In the genomic region with DNA sequence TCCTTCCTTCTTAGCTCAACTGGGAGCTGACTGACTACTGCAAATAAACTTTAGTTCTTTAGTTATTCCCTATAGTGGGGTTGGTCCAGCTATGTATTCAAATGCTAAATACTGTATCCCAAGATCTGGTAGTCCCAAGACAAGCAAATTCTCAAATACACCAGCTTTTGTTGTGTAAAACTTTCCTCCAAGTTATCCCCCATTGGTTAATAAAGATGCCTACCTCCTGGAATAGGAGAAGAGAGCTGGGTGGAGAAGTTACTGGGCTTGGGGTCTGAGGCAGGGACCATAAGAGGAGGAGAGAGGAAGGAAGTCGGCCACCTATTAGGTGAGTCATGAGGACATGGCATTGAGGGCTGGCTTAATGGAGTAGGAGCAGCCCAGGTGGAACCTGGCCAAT, we compare ENCODE assay signal across 26 mouse cellular contexts. TPM values are rescaled to one million over a fixed set of nuclear protein-coding genes. Genes with fewer than 3 reads are reported as not detected.
DNase-seq lines count a peak whose midpoint lies in the region; ATAC-seq lines count a peak whose summit lies in the region.
"Had no signal": no experiment of that assay in that cellular context is flagged by ENCODE, and none has a peak within 500 bp of the region (broad histone marks: within the 10 kb centered on the region; RNA-seq: fewer than 3 reads in every experiment).

No protein-coding gene starts in this region.

- H3K4me3 ChIP-seq in intestine, embryonic 16.5 days (ENCODE audit: low read length): no peak overlapping the region
- H3K4me3 ChIP-seq: embryonic facial prominence, embryonic 13.5 days; embryonic facial prominence, embryonic 15.5 days; erythroblast, embryonic 14.5 days; forebrain, embryonic 10.5 days; forebrain, embryonic 12.5 days had no signal

- H3K36me3 ChIP-seq in intestine, embryonic 16.5 days (ENCODE audit: control insufficient read depth, insufficient read depth, low read length): no peaks in the 10 kb centered on the region
- H3K36me3 ChIP-seq: embryonic facial prominence, embryonic 13.5 days; embryonic facial prominence, embryonic 15.5 days; forebrain, embryonic 10.5 days; forebrain, embryonic 12.5 days; G1E had no signal

- peak; percentile 75 for DNase-seq in ES-CJ7 (ENCODE audit: low read depth, low spot score)
- peak; percentile 87 for DNase-seq in R1 (ENCODE audit: low read depth, low spot score)
- peak; percentile 60 for DNase-seq in ZHBTc4 (ENCODE audit: low read depth, low spot score)
- DNase-seq in heart, postnatal 25 days (ENCODE audit: low spot score): no peak
- DNase-seq in gastrocnemius, postnatal 25 days: no peak
- DNase-seq: adrenal gland, adult 2 months; adrenal gland, postnatal 10 days; adrenal gland, postnatal 25 days; cerebellum, adult 11 months; cerebellum, adult 18-20 months; cerebellum, adult 8-10 months; cerebellum, adult 9-11 months; cerebellum, postnatal 14 days; cerebellum, postnatal 36 days; embryo, embryonic 11 days had no signal

- H3K9ac ChIP-seq in intestine, embryonic 16.5 days (ENCODE audit: low read depth, low read length): no peak overlapping the region
- H3K9ac ChIP-seq: embryonic facial prominence, embryonic 13.5 days; embryonic facial prominence, embryonic 15.5 days; forebrain, embryonic 12.5 days had no signal

- no peak overlapping the region for H3K27ac ChIP-seq in intestine, embryonic 16.5 days (ENCODE audit: low read length)
- H3K27ac ChIP-seq: embryonic facial prominence, embryonic 13.5 days; embryonic facial prominence, embryonic 15.5 days; forebrain, embryonic 10.5 days; forebrain, embryonic 12.5 days had no signal

- intact Hi-C loops in heart, postnatal 25 days (cut with DNase I): no loop called here

- H3K4me1 ChIP-seq in intestine, embryonic 16.5 days (ENCODE audit: control insufficient read depth, insufficient read depth, low read length): no peaks in the 10 kb centered on the region
- H3K4me1 ChIP-seq: embryonic facial prominence, embryonic 13.5 days; embryonic facial prominence, embryonic 15.5 days; forebrain, embryonic 10.5 days; forebrain, embryonic 12.5 days had no signal

- no peaks in the 10 kb centered on the region for H3K27me3 ChIP-seq in intestine, embryonic 16.5 days (replicated peaks; ENCODE audit: control insufficient read depth, insufficient read depth, low read length)
- H3K27me3 ChIP-seq: embryonic facial prominence, embryonic 13.5 days; embryonic facial prominence, embryonic 15.5 days; forebrain, embryonic 12.5 days had no signal

- no peak for ATAC-seq in megakaryocyte progenitor cell, adult 5-6 weeks (replicated peaks; ENCODE audit: poor library complexity)
- ATAC-seq in intestine, embryonic 16.5 days: no peak
- ATAC-seq: forebrain, embryonic 14.5 days; forebrain, embryonic 16.5 days; Patski had no signal

- no peak overlapping the region for H3K4me2 ChIP-seq in intestine, embryonic 16.5 days (ENCODE audit: low read depth, low read length)
- H3K4me2 ChIP-seq: embryonic facial prominence, embryonic 13.5 days; embryonic facial prominence, embryonic 15.5 days; forebrain, embryonic 12.5 days had no signal

- no peaks in the 10 kb centered on the region for H3K9me3 ChIP-seq in intestine, embryonic 16.5 days (ENCODE audit: control insufficient read depth, low read length)
- H3K9me3 ChIP-seq: embryonic facial prominence, embryonic 13.5 days; embryonic facial prominence, embryonic 15.5 days; forebrain, embryonic 10.5 days; forebrain, embryonic 12.5 days; G1E had no signal

- WGBS in intestine, embryonic 16.5 days: 75% methylated on average over 1 of the region's 1 CpGs

RNA-seq across cellular contexts. Expression of gene Alg13, which starts 49.0 kb away (rescaled TPM):
- total RNA-seq in megakaryocyte progenitor cell, adult 5-6 weeks (2015): 19.1 and 21.2 TPM in 2 replicates
- 16.5 and 21.5 TPM in 2 replicates for total RNA-seq in megakaryocyte progenitor cell, adult 5-6 weeks (2017)
- 10.7 and 11.6 TPM in 2 replicates for polyA plus RNA-seq in intestine, embryonic 16.5 days (2015; fragmentation: Nextera tagmentation; extraction: Ambion mirVana)
- 1 to 10 TPM; 4.4 to 6.3 TPM for total RNA-seq in heart, postnatal 25 days (2021)
- total RNA-seq in gastrocnemius, postnatal 25 days (2021): 1 to 10 TPM; 4.6 to 6.7 TPM

Comparison
In these comparisons a context has a peak if more than half of its experiments do, and no peak if none do; other contexts are left out.
1. DNase-seq: peak in ES-CJ7 (single experiment), R1 (single experiment) and ZHBTc4 (single experiment); none in heart, postnatal 25 days (single experiment) and gastrocnemius, postnatal 25 days (single experiment).